Mouse (Mus musculus) hindbrain, embryonic 12.5 days (tissue): ENCODE measurements around the gene Stk39. TPM values are rescaled to one million over a fixed set of nuclear protein-coding genes. Genes with fewer than 3 reads are reported as not detected.

Experiments used
- ATAC-seq: fragments of 200-750 bp; cut with Nextera tagmentation; 2 replicates; pipeline ENCODE4 v1.8.0; 2017; ENCODE audit warnings: moderate TSS enrichment; ENCODE audit not compliant: low FRiP score
- H3K27ac ChIP-seq: fragments of 300-500 bp; sonication (generic); 2 replicates; pipeline ENCODE4 v1.5.1; 2016; ENCODE audit warnings: mild to moderate bottlenecking
- H3K27me3 ChIP-seq: fragments of 300-500 bp; sonication (generic); 2 replicates; pipeline ENCODE4 v1.6.1; 2016; ENCODE audit warnings: mild to moderate bottlenecking
- H3K36me3 ChIP-seq: fragments of 300-500 bp; sonication (generic); 2 replicates; pipeline ENCODE4 v1.6.1; 2016; ENCODE audit warnings: mild to moderate bottlenecking
- H3K4me1 ChIP-seq: fragments of 300-500 bp; sonication (generic); 2 replicates; pipeline ENCODE4 v1.6.1; 2016
- H3K4me2 ChIP-seq: fragments of 300-500 bp; sonication (generic); replicated peaks from 2 replicates; pipeline ENCODE4 v1.6.1; 2016; ENCODE audit warnings: mild to moderate bottlenecking
- H3K4me3 ChIP-seq: fragments of 300-500 bp; sonication (generic); 2 replicates; pipeline ENCODE4 v1.5.1; 2016; ENCODE audit warnings: mild to moderate bottlenecking
- H3K9ac ChIP-seq: fragments of 300-500 bp; sonication (generic); 2 replicates; pipeline ENCODE4 v1.6.1; 2016; ENCODE audit warnings: mild to moderate bottlenecking, moderate library complexity
- H3K9me3 ChIP-seq: fragments of 300-500 bp; sonication (generic); replicated peaks from 2 replicates; pipeline ENCODE4 v1.6.1; 2016; ENCODE audit warnings: mild to moderate bottlenecking
- WGBS: fragments of 180-500 bp; shearing (Covaris S2); methylation state at CpG from one replicate; pipeline ENCODE4 v1.1.7; 2016; 5-methylcytosine and 5-hydroxymethylcytosine counted together
- polyA plus RNA-seq: library from polyadenylated mRNA; unstranded; fragments of >200 nt; fragmentation: Nextera tagmentation; extraction: Ambion mirVana; gene quantifications from 2 replicates; pipeline ENCODE4 v1.2.1, GENCODE M21; 2016

Stk39 gene
- polyA plus RNA-seq, 1 experiment from 2014 or later, result 57.0 TPM

- H3K27me3 ChIP-seq, result no peaks in the 10 kb centered on the region
- H3K4me2 ChIP-seq, result no peak overlapping the region
- no peak overlapping the region for H3K9ac ChIP-seq
- no peaks in the 10 kb centered on the region for H3K36me3 ChIP-seq
- no peak overlapping the region for H3K4me3 ChIP-seq
- H3K4me1 ChIP-seq, result peaks cover 3% of the 10 kb centered on the region; the same call in 1 of the 2 replicates
- ATAC-seq, result no peak
- no peak overlapping the region for H3K27ac ChIP-seq
- no peaks in the 10 kb centered on the region for H3K9me3 ChIP-seq
- WGBS, result 83% methylated on average over 10 of the region's 10 CpGs
Observed at GRCm38 (mm10) chr2:68171306-68171705, 300.8 kb downstream of the Stk39 start.

DNA sequence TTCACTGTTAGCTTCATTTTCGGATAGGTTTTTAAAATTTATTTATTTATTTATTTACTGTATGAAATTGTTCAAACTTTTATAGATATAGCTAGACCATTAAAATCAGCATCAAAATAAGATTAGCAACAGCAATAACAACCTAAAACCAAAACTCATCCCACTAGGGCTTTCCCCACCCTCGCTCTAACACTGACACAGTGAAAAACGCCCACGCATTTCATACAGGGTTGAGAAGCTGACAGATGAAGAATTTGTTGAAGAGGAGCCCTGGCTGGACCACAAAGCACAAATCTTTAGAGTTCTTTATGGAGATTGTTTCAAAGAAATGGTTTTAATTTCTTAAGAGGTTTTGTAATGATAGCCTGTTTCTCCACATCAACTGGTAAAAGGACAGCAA, 310.1 kb downstream of the Stk39 start:
- H3K36me3 ChIP-seq, result no peaks in the 10 kb centered on the region
- ATAC-seq, result no peak
- H3K4me2 ChIP-seq, result no peak overlapping the region
- no peak overlapping the region for H3K4me3 ChIP-seq
- no peaks in the 10 kb centered on the region for H3K4me1 ChIP-seq
- 82% methylated on average over 4 of the region's 4 CpGs for WGBS
- H3K9ac ChIP-seq, result no peak overlapping the region
- H3K27ac ChIP-seq, result no peak overlapping the region
- no peaks in the 10 kb centered on the region for H3K27me3 ChIP-seq
- no peaks in the 10 kb centered on the region for H3K9me3 ChIP-seq

DNA sequence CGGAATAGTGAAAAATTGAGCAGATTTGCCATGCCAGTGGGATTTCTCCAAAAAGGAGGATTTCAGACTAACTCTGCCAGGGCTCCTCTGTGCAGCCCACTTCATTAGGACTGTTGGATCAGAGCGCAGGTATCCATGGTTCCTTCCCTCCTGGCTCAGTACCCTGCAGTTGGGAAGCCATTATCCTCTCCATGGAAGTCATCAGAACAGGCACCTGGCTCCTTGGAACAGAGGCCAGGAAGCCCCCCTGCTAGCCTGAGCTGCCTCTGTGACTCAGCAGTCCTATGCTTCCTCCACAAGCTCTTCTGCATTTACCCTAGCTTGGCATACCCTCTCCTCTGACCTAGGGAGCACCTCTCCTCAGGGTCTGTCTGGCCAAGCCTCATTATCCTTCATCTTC, 311.5 kb downstream of the Stk39 start:
- H3K27me3 ChIP-seq, result no peaks in the 10 kb centered on the region
- no peaks in the 10 kb centered on the region for H3K36me3 ChIP-seq
- no peak overlapping the region for H3K4me2 ChIP-seq
- no peak overlapping the region for H3K27ac ChIP-seq
- H3K9me3 ChIP-seq, result no peaks in the 10 kb centered on the region
- no peaks in the 10 kb centered on the region for H3K4me1 ChIP-seq
- no peak for ATAC-seq
- 94% methylated on average over 2 of the region's 2 CpGs for WGBS
- no peak overlapping the region for H3K4me3 ChIP-seq
- no peak overlapping the region for H3K9ac ChIP-seq

Other genes starting within 250 kb of the Stk39 start
- not detected in 2 replicates for gene 4933409G03Rik, start 110.1 kb upstream of the Stk39 start, polyA plus RNA-seq
- not detected in 2 replicates for gene 4932414N04Rik, start 184.2 kb upstream of the Stk39 start, polyA plus RNA-seq